Mouse (Mus musculus) kidney, postnatal 0 days (tissue): ENCODE measurements at regions not wholly inside any gene's neighbourhood (a gene's known extent, or its start where the extent isn't known, plus 50 kb on each side); places are given as distances from the start of the nearest gene placed in this dataset.

Source experiments
- ATAC-seq: fragments of 200-750 bp; cut with Nextera tagmentation; replicated peaks from 2 replicates; pipeline ENCODE4 v1.8.0; 2017; ENCODE audit warnings: low read depth, moderate number of reproducible peaks, moderate TSS enrichment, moderate library complexity; ENCODE audit not compliant: low FRiP score
- DNase-seq: peaks from one replicate; pipeline ENCODE4 v3.0.0-alpha.2; 2016; ENCODE audit warnings: low spot score
- H3K27ac ChIP-seq: fragments of 300-500 bp; sonication (generic); 2 replicates; pipeline ENCODE4 v1.5.1; 2014; ENCODE audit warnings: mild to moderate bottlenecking
- H3K27me3 ChIP-seq: fragments of 300-500 bp; sonication (generic); 2 replicates; pipeline ENCODE4 v1.6.1; 2014; ENCODE audit warnings: low read length, mixed read lengths; ENCODE audit not compliant: insufficient read depth
- H3K36me3 ChIP-seq: fragments of 300-500 bp; sonication (generic); 2 replicates; pipeline ENCODE4 v1.6.1; 2014; ENCODE audit warnings: low read length, mixed read lengths; ENCODE audit not compliant: insufficient read depth
- H3K4me1 ChIP-seq: fragments of 300-500 bp; sonication (generic); replicated peaks from 2 replicates; pipeline ENCODE4 v1.6.1; 2014; ENCODE audit warnings: antibody characterized with exemption, low read length, mixed read lengths; ENCODE audit not compliant: insufficient read depth
- H3K4me2 ChIP-seq: fragments of 300-500 bp; sonication (generic); 2 replicates; pipeline ENCODE4 v1.6.1; 2014; ENCODE audit warnings: mild to moderate bottlenecking, low read length, moderate library complexity, mixed read lengths
- H3K4me3 ChIP-seq: fragments of 300-500 bp; sonication (generic); replicated peaks from 2 replicates; pipeline ENCODE4 v1.5.1; 2014; ENCODE audit warnings: low read depth, low read length
- H3K9ac ChIP-seq: fragments of 300-500 bp; sonication (generic); 2 replicates; pipeline ENCODE4 v1.6.1; 2014; ENCODE audit warnings: low read depth, low read length
- H3K9me3 ChIP-seq: fragments of 300-500 bp; sonication (generic); replicated peaks from 2 replicates; pipeline ENCODE4 v1.6.1; 2016; ENCODE audit warnings: low read length, inconsistent platforms, mixed read lengths
- CTCF ChIP-seq: IDR thresholded peaks from 2 replicates; pipeline ENCODE4 v1.5.1; 2016; ENCODE audit warnings: antibody characterized with exemption, low read depth, mild to moderate bottlenecking, moderate library complexity
- WGBS: fragments of 180-500 bp; shearing (Covaris S2); extraction: QIAGEN DNeasy Blood & Tissue Kit; methylation state at CpG from one replicate; pipeline ENCODE4 v1.1.7; 2014; 5-methylcytosine and 5-hydroxymethylcytosine counted together

GRCm38 (mm10) chr1:63828174-63828844 is 59.2 kb upstream of the 4933402D24Rik start:
- TF ChIP-seq CTCF = no peak
- Histone ChIP-seq H3K9me3 (no peaks in the 10 kb centered on the region), H3K4me1 (no peaks in the 10 kb centered on the region), H3K36me3 (no peaks in the 10 kb centered on the region), H3K27me3 (no peaks in the 10 kb centered on the region), H3K9ac (no peak overlapping the region), H3K27ac (no peak overlapping the region), H3K4me2 (no peak overlapping the region), H3K4me3 (no peak overlapping the region)
- DNase-seq (no peak), ATAC-seq (no peak)
- WGBS = 87% methylated on average over 5 of the region's 5 CpGs

GRCm38 (mm10) chr1:63820614-63821270 is 51.7 kb upstream of the 4933402D24Rik start:
- no peak for TF ChIP-seq CTCF
- WGBS = 77% methylated on average over 4 of the region's 4 CpGs

GRCm38 (mm10) chr1:63819536-63820254 is 50.6 kb upstream of the 4933402D24Rik start:
- ATAC-seq (no peak), DNase-seq (no peak)
- Histone ChIP-seq H3K9me3 (no peaks in the 10 kb centered on the region), H3K27me3 (no peaks in the 10 kb centered on the region), H3K36me3 (no peaks in the 10 kb centered on the region), H3K4me3 (no peak overlapping the region), H3K27ac (no peak overlapping the region), H3K4me1 (no peaks in the 10 kb centered on the region), H3K4me2 (no peak overlapping the region), H3K9ac (no peak overlapping the region)
- TF ChIP-seq CTCF = no peak
- 66% methylated on average over 11 of the region's 11 CpGs for WGBS

More at GRCm38 (mm10) chr1:63820614-63821270, 51.7 kb upstream of the 4933402D24Rik start:
- H3K4me1 ChIP-seq = no peaks in the 10 kb centered on the region
- no peaks in the 10 kb centered on the region for H3K9me3 ChIP-seq
- H3K9ac ChIP-seq = no peak overlapping the region
- H3K27me3 ChIP-seq = no peaks in the 10 kb centered on the region
- H3K4me3 ChIP-seq = no peak overlapping the region
- no peak overlapping the region for H3K4me2 ChIP-seq
- ATAC-seq (no peak), DNase-seq (no peak)
- H3K27ac ChIP-seq = no peak overlapping the region
- H3K36me3 ChIP-seq = no peaks in the 10 kb centered on the region
